Mouse (Mus musculus): ENCODE results near the gene Limk2.

Gene Limk2

GRCm38 (mm10) chr11:3412111-3412510 lies 3.1 kb upstream of the Limk2 start:
- no peak for DNase-seq (ENCODE audit: low read depth)

DNA sequence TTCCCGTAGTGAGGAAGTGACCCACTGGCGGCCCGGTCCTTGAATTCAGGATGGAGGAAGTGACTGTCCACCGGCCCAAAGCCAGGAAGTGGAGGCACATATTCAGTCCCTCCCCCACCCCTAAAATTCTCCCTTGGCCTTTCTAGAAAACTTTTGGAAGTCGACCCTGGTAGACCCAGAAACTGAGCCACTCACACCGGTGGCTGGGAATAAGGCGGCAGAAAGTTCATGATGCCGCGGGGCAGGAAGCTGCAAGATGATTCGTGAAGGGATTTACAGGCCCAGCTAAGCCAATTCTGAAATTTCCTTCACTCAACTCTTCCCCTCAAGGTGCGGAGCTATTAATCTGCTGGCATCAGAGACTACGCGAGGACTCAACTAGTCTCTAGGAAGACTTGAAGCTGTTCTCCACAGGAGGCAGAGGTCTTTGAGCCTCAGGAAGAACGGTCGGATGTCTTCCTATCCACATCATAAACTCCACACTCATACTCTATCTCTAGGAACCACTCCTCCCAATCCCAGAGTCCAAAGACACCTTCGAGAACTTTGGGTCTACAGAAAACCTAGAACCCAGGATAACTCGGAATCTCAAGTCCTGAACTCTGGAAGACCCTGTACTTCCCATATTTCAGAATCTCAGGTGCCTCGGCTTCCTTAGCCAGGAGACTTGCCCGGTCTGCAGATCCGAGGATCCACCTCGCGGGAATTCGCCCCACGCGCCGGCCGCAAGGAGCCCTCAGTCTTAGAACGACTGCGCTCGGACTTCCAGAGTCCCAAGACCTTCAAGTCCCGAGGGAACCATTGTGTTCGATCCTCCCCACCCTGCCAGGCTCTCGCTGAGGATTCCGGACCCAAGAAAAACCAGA lies 625 bp downstream of the Limk2 start:
- DNase-seq (ENCODE audit: low read depth), result peak; percentile 43

DNA sequence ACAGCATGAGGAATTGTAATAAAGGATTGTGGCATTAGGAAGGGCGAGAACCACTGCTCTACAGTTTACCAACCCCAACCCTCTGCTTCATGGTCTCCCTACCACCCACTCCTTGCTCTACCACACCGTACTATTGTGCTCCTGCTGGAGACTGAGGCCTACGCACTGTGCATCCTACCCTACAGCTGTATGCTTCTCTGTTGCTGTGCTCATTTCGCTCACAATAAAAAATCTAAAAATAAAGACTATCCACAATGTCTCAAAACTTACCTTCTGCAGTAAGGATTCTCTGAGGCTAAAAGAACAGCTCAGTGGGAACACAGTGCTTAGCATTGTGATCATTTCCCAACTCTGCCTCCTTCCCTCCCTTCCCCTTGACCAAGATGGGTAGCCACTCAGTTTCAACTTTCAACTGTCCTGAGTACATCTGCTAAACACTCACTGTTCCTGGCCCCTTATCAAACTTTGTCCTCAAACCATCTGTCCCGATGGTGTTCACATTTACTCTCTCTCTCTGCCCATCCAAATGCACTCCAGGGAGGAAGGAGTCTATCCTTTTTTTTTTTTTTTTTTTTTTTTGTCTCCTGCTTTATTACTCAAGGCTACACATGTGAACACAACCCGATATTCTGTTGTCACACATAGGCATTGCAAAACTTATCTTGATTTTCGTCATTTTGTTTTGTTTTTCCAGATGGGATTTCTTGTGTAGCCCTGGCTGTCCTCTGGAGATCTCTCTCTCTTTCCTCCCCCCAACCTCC lies 4.5 kb downstream of the Limk2 start:
- no peak for DNase-seq (ENCODE audit: low read depth)

DNA sequence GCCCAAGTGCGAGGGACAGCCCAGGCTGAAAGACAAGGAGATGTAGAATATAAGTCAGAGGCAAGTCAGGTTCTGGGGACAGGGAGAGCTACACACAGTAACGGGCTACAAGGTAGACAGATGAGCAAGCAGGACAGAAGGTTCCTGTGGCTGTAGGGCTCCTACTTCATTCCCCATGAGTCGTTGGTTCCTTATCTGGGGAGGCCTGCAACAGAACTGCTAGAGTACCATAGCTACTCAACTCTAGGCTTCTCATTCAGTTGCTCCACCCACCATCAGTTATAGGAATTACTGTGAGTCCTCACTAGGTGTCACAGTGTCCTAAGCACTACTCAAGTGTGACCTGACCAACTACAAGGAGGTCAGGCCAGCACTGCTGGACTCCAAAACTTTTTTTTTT lies 6.0 kb downstream of the Limk2 start:
- no peak for DNase-seq (ENCODE audit: low read depth)

DNA sequence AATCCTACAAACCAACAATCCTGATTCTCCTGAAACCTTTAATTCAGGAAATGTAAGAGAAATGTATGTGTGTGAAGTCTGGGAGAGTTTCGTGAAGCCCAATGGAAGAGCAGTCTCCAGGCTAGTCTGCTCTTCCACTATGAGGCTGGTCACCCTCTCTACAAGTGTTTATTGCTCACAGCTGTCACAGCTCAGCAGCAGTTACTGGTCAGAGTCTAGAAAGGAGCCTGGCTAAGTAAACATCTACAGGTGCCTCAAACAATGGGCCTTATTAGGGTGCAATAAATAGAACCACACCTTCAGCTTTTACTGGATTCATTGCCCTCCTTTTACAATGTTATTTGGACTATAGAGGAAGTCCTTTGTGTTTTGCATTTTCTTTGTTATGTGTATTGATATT lies 10.7 kb downstream of the Limk2 start:
- no peak for DNase-seq (ENCODE audit: low read depth)

DNA sequence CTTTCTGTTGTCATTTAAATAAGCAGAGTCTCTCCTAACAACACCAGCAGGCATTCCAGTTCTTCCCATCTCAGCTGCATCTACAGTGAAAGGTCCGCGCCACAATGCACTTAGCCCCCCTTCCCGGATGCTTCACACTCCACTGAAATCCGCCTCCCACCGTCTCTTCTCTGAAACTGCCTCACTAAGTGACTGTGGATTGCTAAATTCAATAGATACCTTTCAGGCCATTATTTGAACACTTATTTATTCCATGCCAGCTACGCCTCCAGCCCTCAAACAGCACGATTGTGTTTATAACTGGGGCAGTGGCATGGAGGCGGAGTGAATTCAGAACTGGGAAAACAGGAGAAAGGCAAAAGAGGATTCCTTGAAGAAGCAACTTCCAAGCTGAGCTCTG lies 12.4 kb downstream of the Limk2 start:
- no peak for DNase-seq (ENCODE audit: low read depth)

GRCm38 (mm10) chr11:3396091-3396490 lies 12.9 kb downstream of the Limk2 start:
- no peak for DNase-seq (ENCODE audit: low read depth)

DNA sequence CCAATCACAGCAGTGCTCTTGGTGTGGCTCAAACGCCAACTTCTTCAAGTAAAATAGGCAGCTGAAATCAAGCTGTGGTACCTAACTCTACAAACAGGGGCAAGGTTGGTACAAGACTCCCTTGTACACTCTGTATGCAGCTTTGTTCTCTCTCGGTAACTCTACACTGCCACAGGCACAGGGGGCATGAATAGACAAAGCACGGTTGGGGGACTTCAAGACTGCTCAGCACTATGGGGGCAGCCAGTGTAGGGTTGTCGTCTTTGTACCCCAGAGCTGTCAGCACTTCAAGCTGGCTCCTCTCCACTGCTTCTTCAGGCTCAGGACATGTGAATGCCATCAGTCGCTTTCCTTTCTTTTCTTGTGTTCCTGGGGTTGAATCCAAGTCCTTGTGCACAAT lies 14.5 kb downstream of the Limk2 start:
- DNase-seq (ENCODE audit: low read depth), result no peak

DNA sequence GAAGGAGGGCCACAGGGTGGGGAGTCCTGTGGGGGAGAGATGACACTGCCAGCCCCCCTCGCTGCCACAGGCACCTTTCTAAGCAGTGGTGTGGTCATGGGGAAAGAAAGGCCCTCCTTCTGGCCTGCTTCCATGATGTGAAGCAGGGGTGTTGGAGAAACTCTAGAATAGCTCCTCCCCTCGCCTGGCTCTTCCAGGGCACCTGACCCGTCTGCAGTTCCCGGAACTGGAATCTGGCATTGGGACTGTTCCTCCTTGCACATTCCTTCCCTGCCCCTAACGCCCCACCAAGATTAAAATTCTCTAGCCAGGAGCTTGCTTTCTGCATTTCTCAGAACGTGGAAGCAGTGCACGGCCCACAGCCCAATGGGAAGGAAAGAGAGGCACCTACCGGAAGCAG lies 16.5 kb downstream of the Limk2 start:
- DNase-seq (ENCODE audit: low read depth), result no peak

DNA sequence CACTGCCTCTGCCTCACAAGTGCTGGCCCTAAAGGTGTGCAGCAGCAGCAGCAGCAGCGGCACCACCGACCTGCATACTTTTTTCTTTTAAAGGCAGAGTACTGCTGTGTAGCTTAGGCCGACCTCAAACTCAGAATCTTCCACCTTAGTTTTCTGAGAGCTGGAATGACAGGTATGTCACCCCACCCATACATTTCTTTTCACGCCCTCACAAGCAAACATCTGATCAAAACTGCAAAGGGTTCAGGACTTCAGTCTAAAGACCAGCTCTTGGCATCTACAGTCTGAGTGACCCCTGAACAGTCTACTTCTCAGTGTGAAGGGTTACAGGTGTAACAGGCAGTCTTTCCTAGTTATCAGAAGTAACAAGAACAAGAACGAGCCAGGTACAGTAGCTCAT lies 18.2 kb downstream of the Limk2 start:
- no peak for DNase-seq (ENCODE audit: low read depth)

DNA sequence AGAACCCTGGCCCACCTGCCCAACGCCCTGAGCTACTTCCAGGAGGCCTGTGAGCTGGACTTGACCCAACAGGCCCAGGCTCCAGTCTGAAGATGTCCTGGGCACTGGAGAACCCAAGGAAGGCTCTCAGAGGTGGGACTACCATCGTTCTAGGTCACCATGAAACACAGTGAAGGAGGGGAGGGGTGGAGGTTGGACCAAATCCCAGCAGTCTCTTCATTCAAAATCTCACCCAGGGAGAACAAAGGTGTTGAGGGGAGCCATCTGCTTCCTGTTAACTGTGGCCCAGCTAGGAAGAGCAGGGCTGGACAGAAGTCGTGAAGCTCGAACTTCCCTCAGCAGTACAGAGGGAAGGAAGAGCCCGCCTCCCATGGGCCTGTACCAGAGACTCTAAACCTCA lies 19.0 kb downstream of the Limk2 start:
- no peak for DNase-seq (ENCODE audit: low read depth)

GRCm38 (mm10) chr11:3387482-3388196 lies 21.4 kb downstream of the Limk2 start:
- DNase-seq (ENCODE audit: low read depth), result peak; percentile 8

DNA sequence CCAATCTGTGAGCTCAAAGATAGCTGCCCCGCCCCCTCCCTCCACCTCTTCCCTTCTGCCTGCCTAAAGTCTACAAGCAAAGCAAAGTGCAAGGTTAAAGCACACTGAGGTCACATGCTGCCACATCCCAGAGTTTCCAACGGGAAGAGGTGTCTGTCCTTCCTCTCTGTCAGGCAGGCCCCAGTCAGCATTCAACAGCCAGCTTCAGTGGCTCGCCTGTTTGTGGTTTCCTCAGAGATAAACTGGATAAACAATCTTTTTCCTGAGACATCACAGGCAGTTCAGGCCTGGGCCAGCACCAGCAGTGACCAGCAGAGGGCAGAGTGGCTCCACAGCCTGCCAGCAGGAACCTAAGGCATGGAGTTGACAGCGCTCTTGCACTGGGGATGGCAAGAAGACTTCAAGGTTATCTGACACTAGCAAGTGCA lies 22.0 kb downstream of the Limk2 start:
- peak; percentile 90 for DNase-seq (ENCODE audit: low read depth)

DNA sequence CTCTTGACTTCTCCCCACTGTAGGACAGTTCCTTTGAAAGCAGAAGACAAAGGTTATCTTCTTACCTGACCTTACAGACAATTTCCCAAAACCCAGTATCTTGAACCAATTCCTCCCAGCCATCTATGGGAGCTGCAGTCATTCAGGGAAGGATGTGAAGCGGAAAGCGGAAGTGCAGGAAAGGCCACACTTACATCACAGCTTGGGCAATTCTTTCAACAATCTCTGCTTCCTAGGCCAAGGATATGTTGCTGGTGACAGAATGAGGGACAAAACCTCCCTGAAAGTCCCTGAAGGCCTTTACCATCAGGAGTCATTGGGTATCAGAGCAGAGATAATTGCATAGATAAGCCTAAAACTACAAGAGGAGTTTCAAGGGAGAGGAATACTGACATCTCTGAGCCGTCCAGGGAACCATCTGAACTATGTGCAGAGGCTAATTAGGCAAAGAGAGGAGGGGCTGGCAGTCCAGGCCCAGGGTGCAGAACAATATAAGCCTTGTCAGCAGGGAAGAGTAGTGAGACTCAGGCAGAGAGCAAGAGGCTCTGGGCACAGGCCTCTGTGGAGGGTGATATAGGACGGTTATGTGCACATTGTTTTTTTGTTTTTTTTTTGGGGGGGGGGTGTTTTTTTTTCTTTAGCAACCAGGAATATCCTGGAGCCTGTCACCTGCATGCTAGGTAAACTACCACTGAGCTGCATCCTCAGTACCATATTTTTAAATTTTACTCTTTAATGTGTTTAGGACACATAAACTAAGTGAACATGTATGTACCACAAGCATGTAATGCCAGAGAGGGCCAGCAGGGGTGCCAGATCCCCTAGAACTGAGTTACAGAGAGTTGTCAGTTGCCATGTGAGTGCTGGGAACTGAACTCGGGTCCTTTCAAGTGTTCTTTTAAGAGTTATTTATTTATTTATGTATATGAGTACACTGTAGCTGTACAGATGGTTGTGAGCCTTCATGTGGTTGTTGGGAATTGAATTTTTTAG lies 26.1 kb downstream of the Limk2 start:
- DNase-seq (ENCODE audit: low read depth), result peak; percentile 41

DNA sequence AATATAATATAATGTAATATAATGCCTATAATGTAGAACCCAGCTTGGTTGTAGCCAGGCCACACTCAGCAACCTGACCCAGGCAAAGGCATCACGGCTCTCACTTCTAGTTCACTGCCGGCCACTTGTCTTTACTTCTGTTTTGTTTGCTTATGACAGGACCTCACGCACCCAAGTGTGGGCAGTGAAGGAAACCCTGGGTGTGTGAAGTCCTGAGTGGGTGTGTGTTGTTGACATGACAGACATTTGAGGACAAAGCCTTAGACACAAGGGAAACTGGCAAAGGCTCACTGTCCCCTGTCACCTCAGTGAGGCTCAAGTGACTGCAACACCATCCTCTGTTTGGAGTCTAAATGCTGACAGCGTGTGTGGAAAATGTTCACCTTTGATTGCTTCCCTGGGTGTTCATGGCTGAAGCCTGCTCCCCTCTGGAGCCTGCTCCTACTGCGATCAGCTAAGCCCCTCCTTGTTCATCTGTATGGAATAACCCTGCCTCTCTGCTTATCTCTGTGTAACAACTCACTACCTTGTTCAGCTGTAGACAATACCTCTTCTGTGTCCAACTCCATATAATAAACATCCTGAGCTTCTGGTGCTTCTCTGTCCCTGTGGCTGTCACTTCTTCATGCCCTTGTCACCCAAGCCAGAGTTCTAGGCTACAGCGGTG lies 27.7 kb downstream of the Limk2 start:
- no peak for DNase-seq (ENCODE audit: low read depth)

DNA sequence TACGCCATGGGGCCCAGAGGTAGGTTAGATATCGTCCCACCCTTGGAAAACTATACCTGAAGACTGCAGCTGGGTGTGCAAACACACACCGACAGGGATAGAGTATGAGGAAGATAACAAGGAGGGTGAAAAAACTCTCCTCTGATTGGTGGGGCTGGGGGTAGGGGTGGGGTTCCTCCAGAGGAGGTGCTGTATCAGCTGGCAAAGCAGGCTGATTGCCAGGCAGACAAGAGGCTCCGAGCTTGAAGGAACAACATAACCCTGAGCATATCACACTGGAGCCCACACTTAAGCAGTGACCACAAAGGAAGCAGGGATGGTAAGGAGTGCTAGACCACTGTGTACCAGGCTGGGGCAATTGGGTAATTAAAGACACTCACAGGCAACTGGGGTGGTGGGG lies 29.6 kb downstream of the Limk2 start:
- no peak for DNase-seq (ENCODE audit: low read depth)

GRCm38 (mm10) chr11:3374741-3375140 lies 34.2 kb downstream of the Limk2 start:
- no peak for DNase-seq (ENCODE audit: low read depth)

DNA sequence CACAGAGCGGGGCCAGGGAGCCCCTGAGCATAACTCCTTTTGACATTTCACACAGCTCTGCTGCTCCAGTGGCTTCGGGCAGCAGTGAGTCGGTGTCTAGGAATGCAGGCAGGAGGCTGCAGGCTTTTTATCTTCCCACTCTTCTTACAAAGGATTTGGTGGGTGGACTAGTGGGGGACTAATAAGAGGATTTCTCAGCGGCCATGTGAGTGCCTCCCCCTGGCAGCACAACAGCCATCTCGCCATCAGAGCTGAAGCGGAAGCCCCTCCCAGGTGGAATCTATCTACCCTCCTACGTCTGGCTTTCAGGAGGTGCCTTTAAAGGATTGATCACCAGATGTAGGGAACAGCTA lies 34.7 kb downstream of the Limk2 start:
- no peak for DNase-seq (ENCODE audit: low read depth)

DNA sequence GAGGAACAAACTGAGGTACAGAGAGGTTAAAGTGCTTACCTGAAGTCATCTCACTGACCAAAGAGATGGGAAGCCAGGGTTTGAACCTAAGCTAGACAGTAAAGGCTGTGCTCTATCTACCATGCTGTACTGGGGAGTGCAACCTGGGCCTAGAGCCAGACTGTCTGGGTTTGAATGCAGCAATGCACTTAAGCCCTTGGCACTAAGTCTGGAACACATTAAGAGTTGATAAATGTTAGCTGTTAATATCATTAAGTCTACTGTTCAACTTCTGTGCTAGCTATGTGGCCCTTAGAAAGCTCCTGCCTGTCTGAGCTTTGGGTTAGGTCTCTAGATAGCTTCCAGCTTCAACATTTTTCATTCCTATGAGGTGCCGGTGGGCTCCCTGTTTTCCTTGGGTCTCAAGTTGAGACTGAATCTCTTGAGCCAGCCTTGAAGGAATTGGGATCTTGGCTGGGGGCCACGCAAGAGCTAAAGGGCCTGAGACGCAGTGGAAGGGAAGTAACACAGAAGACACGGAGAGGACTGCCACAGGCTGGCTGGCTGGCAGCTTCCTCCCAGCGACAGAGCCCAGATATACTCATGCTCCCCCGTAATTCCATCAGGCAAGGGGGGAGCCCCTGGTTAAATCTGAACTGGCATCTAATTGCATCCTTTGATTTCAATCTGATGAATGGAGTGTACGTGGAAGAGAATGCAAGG lies 35.2 kb downstream of the Limk2 start:
- DNase-seq (ENCODE audit: low read depth), result no peak

- DNase-seq (ENCODE audit: low read depth), result no peak
These were observed 37.2 kb downstream of the Limk2 start for GRCm38 (mm10) chr11:3371599-3372295.
